14 mouse cellular contexts compared by ENCODE assay signal in genomic region chr5:73971701-73972100, GRCm38 (mm10).
DNase-seq lines count a peak whose midpoint lies in the region.
"Had no signal": no experiment of that assay in that cellular context is flagged by ENCODE, and none has a peak within 500 bp of the region (broad histone marks: within the 10 kb centered on the region; RNA-seq: fewer than 3 reads in every experiment).

No protein-coding gene starts in this region.

- intact Hi-C loops in heart, postnatal 25 days (cut with DNase I): no loop called here

- peak; percentile 32 for DNase-seq in adrenal gland, postnatal 10 days
- no peak for DNase-seq in adrenal gland, postnatal 14 days
- peak; percentile 68 for DNase-seq in heart, adult 11 months
- DNase-seq in heart, postnatal 25 days (ENCODE audit: low spot score): no peak
- DNase-seq in lung, postnatal 10 days: peak; percentile 37
- no peak for DNase-seq in lung, adult 18-20 months
- DNase-seq in lung, postnatal 36 days: peak; percentile 29
- DNase-seq in embryo, embryonic 11 days: no peak
- DNase-seq: adrenal gland, adult 2 months; cerebellum, adult 18-20 months; kidney, adult 9 months; kidney, postnatal 36 days; right cerebral cortex, postnatal 25 days; thymus, postnatal 36 days had no signal

Comparison
In these comparisons a context has a peak if more than half of its experiments do, and no peak if none do; other contexts are left out.
1. DNase-seq: peak in adrenal gland, postnatal 10 days (single experiment), heart, adult 11 months (single experiment), lung, postnatal 10 days (single experiment) and lung, postnatal 36 days (single experiment); none in adrenal gland, postnatal 14 days (single experiment), heart, postnatal 25 days (single experiment), lung, adult 18-20 months (0 of 2) and embryo, embryonic 11 days (single experiment).